Mouse (Mus musculus) c-Kit-positive CD71-positive TER-119-negative erythroid progenitor cells, embryonic 14.5 days (primary cell): Measurements from ENCODE around the gene Try4.
"Not testable (repeated sequence)": the region's sequence is repeated elsewhere in the genome, so short reads cannot be mapped to it uniquely, and the experiment has no call there.

Source experiments
- DNase-seq: peaks from one replicate; pipeline ENCODE4 v3.0.0-alpha.2; 2013; ENCODE audit warnings: low read depth

Gene Try4

GRCm38 (mm10) chr6:41301969-41302368 lies at the start of gene Try4:
Try4 (plus strand) TSS chr6:41302269.
- DNase-seq, result no peak

DNA sequence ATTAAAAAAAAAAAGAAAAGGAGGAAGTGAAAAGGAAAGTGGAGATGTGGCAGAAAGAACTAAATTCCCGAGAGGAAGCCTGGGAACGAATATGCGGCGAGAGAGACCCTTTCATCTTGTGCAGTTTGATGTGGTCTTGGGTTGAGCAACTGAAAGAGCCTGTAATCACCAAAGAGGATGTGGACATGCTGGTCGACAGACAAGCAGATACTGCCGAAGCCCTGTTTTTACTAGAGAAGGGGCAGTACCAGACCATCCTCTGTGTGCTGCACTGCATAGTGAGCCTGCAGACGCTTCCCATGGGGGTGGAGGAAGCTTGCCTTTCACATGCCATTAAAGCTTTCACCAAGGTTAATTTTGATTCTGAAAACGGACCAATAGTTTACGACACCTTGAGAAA lies 48.8 kb upstream of the Try4 start:
- not testable (repeated sequence) for DNase-seq

DNA sequence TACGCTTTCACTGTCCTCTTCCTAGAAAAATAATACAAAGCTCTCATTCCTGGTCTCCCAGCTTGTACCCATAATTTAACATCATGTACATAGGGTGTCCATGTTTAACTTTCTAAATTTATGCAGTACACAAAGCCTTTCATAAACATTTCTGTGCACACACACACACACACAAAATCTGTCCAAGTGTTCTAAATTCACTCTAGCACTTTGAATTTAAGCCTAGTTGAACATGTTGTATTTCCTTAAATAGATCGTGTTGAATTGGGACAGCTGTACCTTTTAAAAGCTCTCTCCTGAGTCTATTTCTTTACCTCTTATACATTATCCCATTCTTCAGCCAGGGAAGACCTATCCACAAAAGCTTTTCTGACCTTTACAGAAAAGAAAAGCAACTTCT lies 45.6 kb upstream of the Try4 start:
- DNase-seq, result no peak

DNA sequence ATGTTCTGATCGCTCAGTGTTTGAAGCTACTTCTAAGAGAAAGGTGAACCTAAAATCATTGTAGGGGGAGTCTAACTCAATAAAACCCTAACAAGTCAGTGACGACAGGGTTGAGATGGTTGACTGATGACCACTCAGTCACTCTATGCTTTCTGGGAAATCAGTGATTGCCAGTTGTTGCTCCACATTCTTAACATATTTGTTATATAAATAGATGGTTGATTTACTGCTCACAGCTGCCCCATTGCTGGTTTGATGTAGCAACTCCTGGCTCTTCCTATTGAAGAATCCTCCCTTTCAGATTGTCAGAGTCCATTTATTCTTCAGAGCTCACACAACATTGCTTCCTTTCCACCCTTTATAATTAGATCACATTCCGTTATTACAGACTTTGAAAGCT lies 44.6 kb upstream of the Try4 start:
- no peak for DNase-seq

- DNase-seq, result no peak
These were observed 39.3 kb upstream of the Try4 start for GRCm38 (mm10) chr6:41262796-41263195.

GRCm38 (mm10) chr6:41266140-41266539 lies 35.9 kb upstream of the Try4 start:
- no peak for DNase-seq

DNA sequence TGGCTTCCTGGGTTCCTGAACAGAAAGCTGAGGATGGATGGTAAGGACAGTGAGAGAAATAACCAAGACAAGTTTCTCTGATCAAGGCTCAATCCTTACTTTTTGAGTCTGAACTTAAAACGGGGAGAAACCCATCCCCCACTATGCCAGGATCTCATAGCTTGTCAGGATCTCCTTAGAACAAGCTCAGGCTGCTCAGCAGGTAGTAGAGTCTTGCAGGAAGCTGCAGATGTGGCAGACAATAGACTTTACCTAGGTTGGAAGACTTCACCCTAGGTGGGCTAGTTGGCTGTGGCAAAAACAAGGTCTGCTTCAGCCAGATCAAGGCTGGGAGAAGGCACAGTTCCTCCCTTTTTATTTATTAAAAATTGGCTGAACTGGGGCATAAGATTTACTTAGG lies 3.8 kb upstream of the Try4 start:
- DNase-seq, result no peak

DNA sequence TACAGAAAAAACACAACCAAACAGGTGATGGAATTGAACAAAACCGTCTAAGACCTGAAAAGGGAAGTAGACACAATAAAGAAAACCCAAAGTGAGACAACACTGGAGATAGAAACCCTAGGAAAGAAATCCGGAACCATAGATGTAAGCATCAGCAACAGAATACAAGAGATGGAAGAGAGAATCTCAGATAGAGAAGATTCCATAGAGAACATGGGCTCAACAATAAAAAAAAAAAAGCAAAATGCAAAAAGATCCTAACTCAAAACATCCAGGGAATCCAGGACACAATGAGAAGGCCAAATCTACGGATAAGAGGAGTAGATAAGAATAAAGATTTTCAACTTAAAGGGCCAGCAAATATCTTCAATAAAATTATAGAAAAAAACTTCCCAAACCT lies 14.7 kb downstream of the Try4 start, which contains the start of gene Try5:
Gene Try5 (minus strand): TSS at position 101 of the 400 bp plus-strand sequence.
- not testable (repeated sequence) for DNase-seq

DNA sequence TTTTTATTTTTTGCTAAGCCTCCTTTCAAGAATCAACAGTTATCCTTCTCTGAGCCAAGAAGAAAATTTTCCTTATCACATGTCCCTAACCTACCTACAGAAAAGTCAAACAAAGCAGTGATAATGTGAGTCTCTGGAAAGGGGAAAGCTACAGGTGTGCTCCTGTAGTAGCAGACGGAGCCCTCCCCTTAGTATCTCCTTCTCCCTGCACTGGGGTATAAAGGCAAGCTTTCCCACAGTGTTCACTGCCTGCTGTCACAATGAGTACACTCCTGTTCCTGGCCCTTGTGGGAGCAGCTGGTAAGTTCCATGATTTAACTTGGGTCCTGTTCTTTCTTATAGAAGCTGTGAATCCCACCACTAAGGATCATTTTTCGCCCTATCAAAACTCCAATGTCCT lies 51.9 kb downstream of the Try4 start, which contains the start of gene Try10:
Gene Try10 (plus strand): TSS at position 174 of the 400 bp plus-strand sequence.
- no peak for DNase-seq
